Mouse (Mus musculus) adipocyte (in vitro differentiated cells): Measurements from ENCODE around the gene Cpm.
A peak's percentile ranks its signal among the peaks of the same experiment; 100 is the strongest.

Experiments used
- DNase-seq: peaks from one replicate; pipeline ENCODE4 v3.0.0-alpha.2; 2016; ENCODE audit warnings: low spot score

The Cpm gene

GRCm38 (mm10) chr10:117663865-117664200 lies 34.5 kb downstream of the Cpm start:
- peak; percentile 95 for DNase-seq

- peak; percentile 95 for DNase-seq
These were observed 35.1 kb downstream of the Cpm start for GRCm38 (mm10) chr10:117664208-117664925.

GRCm38 (mm10) chr10:117664926-117665209 lies 35.6 kb downstream of the Cpm start:
- DNase-seq, result peak; percentile 95

GRCm38 (mm10) chr10:117665376-117666275 lies 36.3 kb downstream of the Cpm start:
- DNase-seq, result peak; percentile 95

- peak; percentile 95 for DNase-seq
These were observed 37.1 kb downstream of the Cpm start for GRCm38 (mm10) chr10:117666361-117666760.

GRCm38 (mm10) chr10:117666947-117667630 lies 37.8 kb downstream of the Cpm start:
- peak; percentile 95 for DNase-seq

- DNase-seq, result peak; percentile 95
These were observed 38.6 kb downstream of the Cpm start for GRCm38 (mm10) chr10:117667663-117668507.

GRCm38 (mm10) chr10:117668546-117669300 lies 39.4 kb downstream of the Cpm start:
- no peak for DNase-seq

- DNase-seq, result no peak
These were observed 40.3 kb downstream of the Cpm start for GRCm38 (mm10) chr10:117669449-117670090.

- DNase-seq, result no peak
These were observed 40.8 kb downstream of the Cpm start for GRCm38 (mm10) chr10:117670092-117670491.

GRCm38 (mm10) chr10:117670791-117671190 lies 41.5 kb downstream of the Cpm start:
- no peak for DNase-seq

GRCm38 (mm10) chr10:117671266-117671665 lies 42.0 kb downstream of the Cpm start:
- DNase-seq, result no peak

- peak; percentile 96 for DNase-seq
These were observed 42.8 kb downstream of the Cpm start for GRCm38 (mm10) chr10:117671930-117672666.

- DNase-seq, result no peak
These were observed 43.4 kb downstream of the Cpm start for GRCm38 (mm10) chr10:117672693-117673092.

- DNase-seq, result peak; percentile 96
These were observed 44.6 kb downstream of the Cpm start for GRCm38 (mm10) chr10:117673913-117674312.

GRCm38 (mm10) chr10:117674359-117675019 lies 45.2 kb downstream of the Cpm start:
- DNase-seq, result peak; percentile 96

- DNase-seq, result peak; percentile 96
These were observed 46.1 kb downstream of the Cpm start for GRCm38 (mm10) chr10:117675096-117676035.

GRCm38 (mm10) chr10:117676036-117676643 lies 46.8 kb downstream of the Cpm start:
- DNase-seq, result peak; percentile 96
